Mouse (Mus musculus) intestine, embryonic 16.5 days (tissue): ENCODE results near the gene Shroom4. TPM values are rescaled to one million over a fixed set of nuclear protein-coding genes. Genes with fewer than 3 reads are reported as not detected.
A peak's percentile ranks its signal among the peaks of the same experiment; 100 is the strongest.

ENCODE experiments used
- ATAC-seq: fragments of 200-750 bp; cut with Nextera tagmentation; 2 replicates; pipeline ENCODE4 v1.8.0; 2017; ENCODE audit warnings: moderate TSS enrichment, moderate library complexity
- H3K27ac ChIP-seq: fragments of 300-500 bp; sonication (generic); 2 replicates; pipeline ENCODE4 v1.5.1; 2014; ENCODE audit warnings: mild to moderate bottlenecking, low read length
- H3K27me3 ChIP-seq: fragments of 300-500 bp; sonication (generic); replicated peaks from 2 replicates; pipeline ENCODE4 v1.6.1; 2014; ENCODE audit warnings: low read length, control low read depth, mixed read lengths; ENCODE audit not compliant: control insufficient read depth, insufficient read depth
- H3K36me3 ChIP-seq: fragments of 300-500 bp; sonication (generic); 2 replicates; pipeline ENCODE4 v1.6.1; 2014; ENCODE audit warnings: low read length, control low read depth; ENCODE audit not compliant: control insufficient read depth, insufficient read depth
- H3K4me1 ChIP-seq: fragments of 300-500 bp; sonication (generic); 2 replicates; pipeline ENCODE4 v1.6.1; 2014; ENCODE audit warnings: low read length, control low read depth, mixed read lengths; ENCODE audit not compliant: control insufficient read depth, insufficient read depth
- H3K4me2 ChIP-seq: fragments of 300-500 bp; sonication (generic); 2 replicates; pipeline ENCODE4 v1.6.1; 2014; ENCODE audit warnings: low read depth, low read length, control low read depth
- H3K4me3 ChIP-seq: fragments of 300-500 bp; sonication (generic); 2 replicates; pipeline ENCODE4 v1.5.1; 2014; ENCODE audit warnings: mild to moderate bottlenecking, low read length
- H3K9ac ChIP-seq: fragments of 300-500 bp; sonication (generic); 2 replicates; pipeline ENCODE4 v1.6.1; 2014; ENCODE audit warnings: low read depth, low read length
- H3K9me3 ChIP-seq: fragments of 300-500 bp; sonication (generic); 2 replicates; pipeline ENCODE4 v1.6.1; 2016; ENCODE audit warnings: low read length, control low read depth; ENCODE audit not compliant: control insufficient read depth
- WGBS: fragments of 180-500 bp; shearing (Covaris S2); extraction: QIAGEN DNeasy Blood & Tissue Kit; methylation state at CpG from one replicate; pipeline ENCODE4 v1.1.7; 2014; 5-methylcytosine and 5-hydroxymethylcytosine counted together
- polyA plus RNA-seq: library from polyadenylated mRNA; unstranded; fragments of >200 nt; fragmentation: Nextera tagmentation; extraction: Ambion mirVana; gene quantifications from 2 replicates; pipeline ENCODE4 v1.2.1, GENCODE M21; 2015

The Shroom4 gene
- 1.3 and 1.4 TPM in 2 replicates for polyA plus RNA-seq

DNA sequence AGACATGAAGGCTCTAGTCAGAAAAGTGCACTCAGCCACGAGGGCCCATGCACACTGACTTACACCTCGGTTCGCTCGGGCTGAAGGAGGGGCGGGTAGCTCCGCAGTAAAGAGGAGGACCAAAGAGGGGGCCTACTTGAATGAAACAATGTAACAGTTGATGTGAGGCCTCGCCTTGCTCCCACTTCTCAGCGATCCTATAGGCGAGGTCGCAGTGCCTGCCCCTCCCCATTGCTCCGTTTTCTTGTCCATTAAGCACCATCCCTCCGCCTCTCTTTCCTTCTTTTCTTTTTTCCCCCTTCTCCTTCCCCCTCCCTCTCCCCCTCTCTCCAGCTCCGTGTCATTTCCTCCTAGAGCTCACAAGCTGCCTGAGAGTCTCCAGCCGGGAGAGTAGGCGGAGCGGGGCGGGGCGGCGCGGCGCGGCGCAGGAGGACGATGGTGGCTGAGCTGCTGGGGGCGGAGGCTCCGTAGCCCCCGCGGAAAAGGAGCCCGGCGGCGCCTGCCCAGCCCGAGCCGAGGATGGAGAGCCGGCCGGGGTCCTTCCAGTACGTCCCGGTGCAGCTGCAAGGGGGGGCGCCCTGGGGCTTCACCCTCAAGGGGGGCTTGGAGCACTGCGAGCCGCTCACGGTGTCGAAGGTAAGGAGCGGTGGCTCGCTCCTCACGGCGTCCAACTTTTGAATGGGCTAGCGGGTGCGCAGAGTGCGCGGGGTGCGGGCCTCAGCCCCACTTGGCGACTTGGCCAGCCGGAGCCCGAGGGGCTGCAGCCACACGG is at the start of gene Shroom4:
Gene Shroom4 (plus strand): TSS at position 229 of the 772 bp plus-strand sequence.
- Histone ChIP-seq H3K4me3 (peak within 1 kb of the TSS; percentile 64), H3K4me1 (no peaks in the 10 kb centered on the region), H3K36me3 (no peaks in the 10 kb centered on the region), H3K27ac (peak within 1 kb of the TSS; percentile 69), H3K27me3 (no peaks in the 10 kb centered on the region), H3K9me3 (no peaks in the 10 kb centered on the region), H3K9ac (peak within 1 kb of the TSS; percentile 74), H3K4me2 (peak within 1 kb of the TSS; percentile 61)
- peak; percentile 98 for ATAC-seq
- 19% methylated on average over 42 of the region's 55 CpGs for WGBS

DNA sequence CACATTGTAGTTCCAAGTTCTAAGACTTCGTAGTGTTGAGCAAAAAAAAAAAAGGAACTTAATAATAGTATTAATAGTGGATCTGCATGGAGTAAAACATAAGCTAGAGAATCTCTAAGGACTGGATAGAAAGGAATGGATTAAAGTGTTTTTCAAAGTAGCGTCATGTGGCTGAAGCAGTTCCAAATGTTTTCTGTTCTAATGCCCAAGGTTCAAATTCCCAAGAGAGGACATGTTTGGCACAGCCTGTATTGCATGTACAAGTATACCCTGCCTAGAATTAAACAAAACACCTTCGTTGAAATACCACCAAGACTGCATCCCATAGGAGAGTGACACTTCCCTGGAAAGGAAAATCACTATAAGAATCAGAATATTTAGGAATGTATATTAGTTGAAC is 42.8 kb upstream of the Shroom4 start:
- H3K27me3 ChIP-seq: no peaks in the 10 kb centered on the region
- 77% methylated on average over 3 of the region's 3 CpGs for WGBS
- H3K9me3 ChIP-seq: no peaks in the 10 kb centered on the region
- no peak overlapping the region for H3K4me2 ChIP-seq
- no peak overlapping the region for H3K9ac ChIP-seq
- no peaks in the 10 kb centered on the region for H3K36me3 ChIP-seq
- ATAC-seq: no peak
- H3K4me1 ChIP-seq: no peaks in the 10 kb centered on the region
- H3K4me3 ChIP-seq: no peak overlapping the region
- H3K27ac ChIP-seq: no peak overlapping the region

DNA sequence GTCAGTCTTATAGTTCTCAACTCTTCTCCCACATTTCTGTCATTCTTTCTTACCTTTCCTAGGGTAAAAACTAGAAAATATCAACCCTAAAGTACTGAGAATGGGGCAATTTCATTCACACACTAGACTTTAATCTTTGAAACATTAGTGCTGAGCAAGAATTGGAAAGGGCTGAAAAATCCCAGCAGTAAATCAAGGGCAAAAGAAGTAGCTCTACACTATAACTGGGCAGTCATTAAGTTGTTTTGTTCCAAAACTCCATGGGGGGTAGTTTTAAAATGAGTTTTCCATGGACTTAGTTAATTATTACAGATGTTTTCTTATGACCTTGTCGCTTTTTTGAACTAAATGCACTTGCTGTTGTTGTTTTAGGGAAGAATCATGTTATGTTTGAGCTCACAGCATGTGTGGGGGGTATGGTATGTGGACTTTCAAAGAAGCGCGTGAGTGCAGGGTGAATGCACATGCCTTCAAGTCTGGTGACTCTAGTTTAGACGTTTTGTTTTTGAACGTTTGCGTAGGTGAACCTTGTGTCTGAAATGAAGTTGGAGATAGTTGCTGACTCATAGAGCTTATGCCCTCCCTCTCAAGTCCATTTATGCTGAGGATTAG is 42.0 kb upstream of the Shroom4 start:
- no peak for ATAC-seq
- WGBS: 71% methylated on average over 6 of the region's 6 CpGs
- Histone ChIP-seq H3K4me3 (no peak overlapping the region), H3K9me3 (no peaks in the 10 kb centered on the region), H3K4me2 (no peak overlapping the region), H3K36me3 (no peaks in the 10 kb centered on the region), H3K4me1 (no peaks in the 10 kb centered on the region), H3K27ac (no peak overlapping the region), H3K27me3 (no peaks in the 10 kb centered on the region), H3K9ac (no peak overlapping the region)

DNA sequence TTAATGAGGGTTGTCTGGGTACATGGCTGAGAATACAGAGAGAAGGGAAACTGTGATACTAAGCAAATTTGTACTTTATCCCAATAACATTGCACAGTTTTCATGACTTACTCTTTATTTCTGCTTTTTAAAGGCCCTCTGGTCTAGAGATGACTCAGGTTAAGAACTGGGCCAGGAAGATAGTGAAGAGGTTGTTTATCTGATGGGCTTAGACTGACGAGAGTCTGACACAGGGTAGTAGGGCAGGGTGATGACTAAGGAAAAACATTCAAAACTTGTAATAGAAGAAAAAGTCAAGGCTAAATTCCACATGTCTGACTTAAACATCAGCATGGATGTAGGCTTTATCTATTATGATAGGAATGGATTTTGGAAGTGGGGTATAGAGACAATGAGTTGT is 30.8 kb upstream of the Shroom4 start:
- no peak for ATAC-seq
- Histone ChIP-seq H3K9me3 (no peaks in the 10 kb centered on the region), H3K4me3 (no peak overlapping the region), H3K4me1 (no peaks in the 10 kb centered on the region), H3K36me3 (no peaks in the 10 kb centered on the region), H3K27me3 (no peaks in the 10 kb centered on the region), H3K9ac (no peak overlapping the region), H3K4me2 (no peak overlapping the region), H3K27ac (no peak overlapping the region)
- 77% methylated on average over 1 of the region's 1 CpGs for WGBS

DNA sequence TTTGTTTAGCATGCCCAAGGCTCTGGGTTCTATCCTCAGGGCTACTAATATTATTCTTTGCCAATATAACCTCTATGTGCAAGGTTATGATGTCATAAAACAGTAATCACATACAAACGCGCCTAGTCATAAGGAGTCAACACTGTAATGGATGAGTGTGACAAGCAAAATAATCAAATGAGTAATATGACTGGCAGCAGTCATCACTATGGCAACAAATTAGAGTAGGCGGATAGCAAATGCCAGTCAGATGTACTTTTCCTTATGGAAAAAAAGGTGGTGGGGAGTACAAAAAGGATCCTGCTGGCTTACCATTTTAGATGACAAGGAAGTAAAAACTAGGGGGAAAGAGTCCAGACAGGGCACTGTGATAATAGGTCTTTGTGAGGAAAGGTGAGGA is 28.9 kb upstream of the Shroom4 start:
- Histone ChIP-seq H3K9me3 (no peaks in the 10 kb centered on the region), H3K27ac (no peak overlapping the region), H3K36me3 (no peaks in the 10 kb centered on the region), H3K27me3 (no peaks in the 10 kb centered on the region), H3K4me1 (no peaks in the 10 kb centered on the region), H3K4me2 (no peak overlapping the region), H3K4me3 (no peak overlapping the region), H3K9ac (no peak overlapping the region)
- no peak for ATAC-seq
- 69% methylated on average over 3 of the region's 3 CpGs for WGBS

DNA sequence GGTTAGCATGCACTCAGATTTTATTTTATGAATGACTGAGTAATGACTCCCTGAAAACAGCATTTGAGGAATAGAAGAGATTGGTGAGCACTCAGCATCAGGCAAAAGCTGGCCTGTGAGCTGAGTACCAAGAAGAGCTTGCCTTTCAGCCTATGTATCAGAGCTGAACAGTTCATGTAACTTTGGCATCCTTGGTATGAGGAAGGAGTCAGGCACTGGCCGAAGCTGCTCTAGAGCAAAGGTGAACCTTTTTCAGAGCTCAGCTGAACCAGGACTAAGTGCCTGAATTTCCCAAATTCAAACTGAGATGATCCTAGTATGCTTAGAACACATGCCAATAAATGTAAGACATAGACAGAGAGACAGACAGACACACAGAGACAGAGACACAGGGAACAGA is 5.8 kb upstream of the Shroom4 start:
- Histone ChIP-seq H3K4me2 (no peak overlapping the region), H3K27ac (no peak overlapping the region), H3K9me3 (no peaks in the 10 kb centered on the region), H3K36me3 (no peaks in the 10 kb centered on the region), H3K4me1 (no peaks in the 10 kb centered on the region), H3K4me3 (no peak overlapping the region), H3K9ac (no peak overlapping the region), H3K27me3 (no peaks in the 10 kb centered on the region)
- no peak for ATAC-seq
- WGBS: 44% methylated on average over 1 of the region's 1 CpGs

DNA sequence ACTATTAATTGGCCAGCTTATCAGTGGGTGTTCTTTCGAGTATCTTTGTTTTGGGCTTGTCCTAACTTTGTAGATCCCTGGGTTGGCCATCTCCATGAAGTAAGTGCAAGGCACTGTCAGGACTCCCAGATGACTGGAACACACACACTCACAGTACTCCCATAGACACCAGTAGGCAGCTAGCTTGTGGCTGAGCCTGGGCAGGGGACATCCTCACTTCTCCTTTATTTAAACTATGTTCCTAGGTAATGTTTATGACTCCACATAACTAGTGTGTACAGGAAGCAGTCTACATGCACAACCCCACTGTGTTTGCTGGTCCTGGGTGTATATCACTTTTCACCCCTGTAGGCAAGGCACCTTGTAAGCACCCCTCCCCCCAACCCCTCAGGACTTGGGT is 461 bp upstream of the Shroom4 start:
- WGBS: 35% methylated on average over 1 of the region's 1 CpGs
- ATAC-seq: peak; percentile 7
- no peaks in the 10 kb centered on the region for H3K4me1 ChIP-seq
- H3K36me3 ChIP-seq: no peaks in the 10 kb centered on the region
- peak overlapping the region; percentile 64 for H3K4me3 ChIP-seq
- peak overlapping the region; percentile 27; the same call in 1 of the 2 replicates for H3K27ac ChIP-seq
- H3K9ac ChIP-seq: peak overlapping the region; percentile 56
- H3K9me3 ChIP-seq: no peaks in the 10 kb centered on the region
- H3K4me2 ChIP-seq: peak overlapping the region; percentile 55
- no peaks in the 10 kb centered on the region for H3K27me3 ChIP-seq

DNA sequence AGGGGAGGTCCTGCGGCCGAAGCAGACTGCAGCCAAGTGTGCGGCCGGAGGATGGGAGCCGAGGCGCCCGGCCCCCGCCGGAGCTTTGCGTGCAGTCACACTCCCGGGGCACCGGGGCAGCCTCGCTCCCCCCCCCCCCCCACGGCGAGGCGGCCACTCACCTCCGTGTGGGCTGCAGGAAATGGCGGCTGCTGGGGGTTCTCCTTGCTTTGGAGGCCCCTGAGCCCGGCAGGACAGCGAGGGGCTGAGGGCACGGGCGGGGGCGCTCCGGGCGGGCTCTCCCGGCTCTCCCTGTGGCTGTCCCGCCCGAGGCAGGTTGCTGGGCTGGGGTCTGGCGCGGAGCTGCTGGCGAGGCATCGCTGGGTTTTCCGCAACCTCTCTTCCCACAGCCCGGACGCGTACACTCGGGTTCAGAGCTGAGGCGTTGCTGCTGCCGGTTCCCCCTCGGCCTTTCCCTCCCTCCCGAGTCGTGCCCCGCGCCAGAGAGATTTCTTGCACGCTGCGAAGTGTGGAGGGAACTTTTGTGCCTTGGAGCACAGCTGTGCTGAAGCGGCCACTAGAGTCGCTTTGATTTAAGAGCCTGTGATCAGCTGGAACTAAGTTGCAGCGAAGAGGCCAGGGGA is 855 bp downstream of the Shroom4 start:
- H3K9me3 ChIP-seq: no peaks in the 10 kb centered on the region
- peak overlapping the region; percentile 74 for H3K9ac ChIP-seq
- ATAC-seq: peak; percentile 52
- no peaks in the 10 kb centered on the region for H3K36me3 ChIP-seq
- H3K4me1 ChIP-seq: no peaks in the 10 kb centered on the region
- H3K27me3 ChIP-seq: no peaks in the 10 kb centered on the region
- WGBS: 10% methylated on average over 35 of the region's 49 CpGs
- H3K4me2 ChIP-seq: peak overlapping the region; percentile 61
- H3K27ac ChIP-seq: peak overlapping the region; percentile 69
- H3K4me3 ChIP-seq: peak overlapping the region; percentile 64

DNA sequence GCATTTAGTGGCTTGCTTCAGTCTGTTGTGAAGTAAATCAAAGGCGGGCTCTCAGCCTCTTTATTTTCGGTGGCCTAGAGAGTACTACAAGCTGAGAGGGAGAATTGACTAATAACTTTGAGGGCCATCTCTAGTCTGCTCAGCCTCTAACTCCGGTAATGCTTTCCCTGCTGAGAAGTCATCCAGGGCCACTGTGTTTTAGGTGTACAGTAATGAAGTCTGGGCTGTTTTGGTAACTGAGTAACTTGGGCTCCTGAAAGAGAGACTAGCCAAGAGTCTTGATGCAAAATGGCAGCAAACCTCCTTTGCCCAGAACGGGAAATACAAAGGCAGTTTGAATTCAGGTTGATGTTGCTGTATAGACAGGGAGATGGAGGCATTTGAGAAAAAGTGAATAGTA is 3.3 kb downstream of the Shroom4 start:
- WGBS: 91% methylated on average over 4 of the region's 4 CpGs
- ATAC-seq: no peak
- no peak overlapping the region for H3K4me3 ChIP-seq
- H3K27ac ChIP-seq: no peak overlapping the region
- no peaks in the 10 kb centered on the region for H3K27me3 ChIP-seq
- no peak overlapping the region for H3K9ac ChIP-seq
- no peaks in the 10 kb centered on the region for H3K9me3 ChIP-seq
- no peaks in the 10 kb centered on the region for H3K36me3 ChIP-seq
- no peak overlapping the region for H3K4me2 ChIP-seq
- H3K4me1 ChIP-seq: no peaks in the 10 kb centered on the region
